Mouse (Mus musculus) left cerebral cortex, adult 2 months (tissue): ENCODE results near the gene Arl14. TPM values are rescaled to one million over a fixed set of nuclear protein-coding genes. Genes with fewer than 3 reads are reported as not detected.
A peak's percentile ranks its signal among the peaks of the same experiment; 100 is the strongest.

ENCODE experiments used
- DNase-seq, 2 experiments: peaks; one replicate each; pipeline ENCODE4 v3.0.0; 2021 to 2022; ENCODE audit warnings: low spot score in 2 of 2, mixed read lengths in 1 of 2; ENCODE audit errors: extremely low spot score in 1 of 2
- H3K27ac ChIP-seq: fragments of 200-600 bp; 2 replicates; pipeline ENCODE4 v1.8.1; 2022
- H3K4me3 ChIP-seq: fragments of 200-600 bp; 2 replicates; pipeline ENCODE4 v1.8.1; 2022
- CTCF ChIP-seq: fragments of 200-600 bp; IDR thresholded peaks from 2 replicates; pipeline ENCODE4 v1.8.1; 2022; ENCODE audit warnings: antibody characterized with exemption, mild to moderate bottlenecking, moderate library complexity
- intact Hi-C: fragments of 180-260 bp; cut with DNase I; formaldehyde crosslinking; loops from one replicate; pipeline ENCODE4 v1.15.1; 2025
- long read RNA-seq, 2 experiments: library from polyadenylated mRNA; stranded (forward); transcript quantifications; one replicate each; pipeline ENCODE4 v2.0.0; 2021; ENCODE audit warnings: borderline mapping rate in 2 of 2
- total RNA-seq, 2 experiments: library from RNA; stranded (reverse); gene quantifications; 2 replicates each; pipeline ENCODE4 v1.2.3; 2021

The Arl14 gene
- total RNA-seq: not detected
- long read RNA-seq, experiment 1: 0 reads
- long read RNA-seq, experiment 2: 0 reads

GRCm38 (mm10) chr3:69221806-69222501 is at the start of gene Arl14:
TSS of gene Arl14 (plus strand) at chr3:69222419.
- no peak within 1 kb of the TSS for H3K27ac ChIP-seq
- no peak for DNase-seq
- intact Hi-C loops: no loop called here
- H3K4me3 ChIP-seq: no peak within 1 kb of the TSS
- no peak for TF ChIP-seq CTCF

- no peak overlapping the region for H3K27ac ChIP-seq
- H3K4me3 ChIP-seq: no peak overlapping the region
- intact Hi-C loops: no loop called here
- DNase-seq: no peak
- TF ChIP-seq CTCF: no peak
Measured at GRCm38 (mm10) chr3:69175229-69175628, 47.0 kb upstream of the Arl14 start.

GRCm38 (mm10) chr3:69177168-69177797 is 44.9 kb upstream of the Arl14 start:
- Histone ChIP-seq H3K27ac (no peak overlapping the region), H3K4me3 (no peak overlapping the region)
- TF ChIP-seq CTCF: no peak
- DNase-seq: no peak
- intact Hi-C loops: no loop called here

- Histone ChIP-seq H3K27ac (no peak overlapping the region), H3K4me3 (no peak overlapping the region)
- DNase-seq: no peak
- no peak for TF ChIP-seq CTCF
- intact Hi-C loops: no loop called here
Measured at GRCm38 (mm10) chr3:69177914-69178313, 44.3 kb upstream of the Arl14 start.

GRCm38 (mm10) chr3:69178365-69179004 is 43.7 kb upstream of the Arl14 start:
- H3K4me3 ChIP-seq: no peak overlapping the region
- DNase-seq: no peak
- no peak for TF ChIP-seq CTCF
- H3K27ac ChIP-seq: no peak overlapping the region
- intact Hi-C loops: no loop called here

GRCm38 (mm10) chr3:69181531-69181930 is 40.7 kb upstream of the Arl14 start:
- intact Hi-C loops: no loop called here
- Histone ChIP-seq H3K27ac (no peak overlapping the region), H3K4me3 (no peak overlapping the region)
- TF ChIP-seq CTCF: no peak
- DNase-seq: no peak

- no peak overlapping the region for H3K27ac ChIP-seq
- no peak overlapping the region for H3K4me3 ChIP-seq
- intact Hi-C loops: no loop called here
- no peak for TF ChIP-seq CTCF
- no peak for DNase-seq
Measured at GRCm38 (mm10) chr3:69182225-69182624, 40.0 kb upstream of the Arl14 start.

- intact Hi-C loops: no loop called here
- DNase-seq: no peak
- Histone ChIP-seq H3K27ac (no peak overlapping the region), H3K4me3 (no peak overlapping the region)
- no peak for TF ChIP-seq CTCF
Measured at GRCm38 (mm10) chr3:69185244-69185643, 37.0 kb upstream of the Arl14 start.

GRCm38 (mm10) chr3:69186031-69186430 is 36.2 kb upstream of the Arl14 start:
- intact Hi-C loops: no loop called here
- no peak overlapping the region for H3K4me3 ChIP-seq
- DNase-seq: no peak
- H3K27ac ChIP-seq: no peak overlapping the region
- TF ChIP-seq CTCF: no peak

GRCm38 (mm10) chr3:69186643-69187042 is 35.6 kb upstream of the Arl14 start:
- Histone ChIP-seq H3K27ac (no peak overlapping the region), H3K4me3 (no peak overlapping the region)
- TF ChIP-seq CTCF: no peak
- DNase-seq: peak; percentile 14 to 24
- intact Hi-C loops: no loop called here

GRCm38 (mm10) chr3:69192995-69193394 is 29.2 kb upstream of the Arl14 start:
- TF ChIP-seq CTCF: no peak
- Histone ChIP-seq H3K4me3 (no peak overlapping the region), H3K27ac (no peak overlapping the region)
- intact Hi-C loops: no loop called here
- DNase-seq: no peak

GRCm38 (mm10) chr3:69194496-69194895 is 27.7 kb upstream of the Arl14 start:
- no peak for TF ChIP-seq CTCF
- Histone ChIP-seq H3K27ac (no peak overlapping the region), H3K4me3 (no peak overlapping the region)
- intact Hi-C loops: no loop called here
- DNase-seq: no peak
